Mouse (Mus musculus): ENCODE measurements around the gene Arsb.

Gene Arsb

DNA sequence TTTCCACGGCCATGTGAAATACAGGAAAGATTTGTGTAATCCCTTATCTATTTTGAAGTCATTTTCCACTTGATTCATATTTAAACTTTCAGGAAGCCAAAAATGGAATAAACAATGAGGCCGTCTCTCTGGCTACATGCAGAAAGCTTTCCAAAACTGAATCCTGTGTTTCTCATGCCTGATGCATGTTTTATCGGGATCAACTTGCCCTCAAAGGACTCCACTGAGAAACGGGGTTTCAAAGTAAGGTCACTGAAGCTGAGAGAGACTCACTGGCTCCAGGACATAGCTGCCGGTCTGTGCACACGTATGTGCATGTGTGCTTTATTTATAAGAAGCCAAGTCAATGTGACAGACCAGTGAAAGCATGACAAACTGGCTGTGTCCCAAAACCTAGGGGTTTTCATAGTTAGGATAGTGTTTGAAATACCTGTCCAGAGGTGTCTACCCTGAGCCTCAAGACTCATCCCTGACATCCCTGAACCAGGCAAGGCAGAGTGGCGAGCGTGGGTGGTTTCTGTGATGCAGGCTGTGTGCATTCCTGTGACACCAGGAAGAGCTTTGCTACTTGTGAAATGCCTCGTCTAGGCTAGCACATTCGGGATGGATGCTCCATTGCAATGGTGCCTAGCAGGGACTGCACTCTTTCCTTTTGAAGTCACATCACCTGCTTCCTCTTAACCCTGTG lies 75.5 kb downstream of the Arsb start:
- no peak for DNase-seq (ENCODE audit: low spot score)

DNA sequence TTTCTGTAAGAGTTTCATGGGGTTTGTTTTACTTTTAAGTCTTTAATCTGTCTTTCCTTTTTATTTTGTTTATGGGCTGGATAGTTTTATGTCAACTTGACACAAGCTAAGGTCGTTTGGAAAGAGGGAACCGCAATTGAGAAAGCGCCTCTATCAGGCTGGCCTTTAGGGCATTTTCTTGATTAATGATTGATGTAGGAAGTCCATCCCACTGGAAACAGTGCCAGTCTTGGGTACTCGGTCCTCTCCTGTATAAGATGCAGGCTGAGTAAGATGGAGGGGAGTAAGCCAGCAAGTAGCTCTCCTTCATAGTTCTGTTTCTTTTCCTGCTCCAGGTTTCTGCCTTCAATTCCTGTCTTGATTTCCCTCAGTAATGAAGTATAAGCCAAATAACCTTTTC lies 76.2 kb downstream of the Arsb start:
- DNase-seq (ENCODE audit: low spot score), result no peak

DNA sequence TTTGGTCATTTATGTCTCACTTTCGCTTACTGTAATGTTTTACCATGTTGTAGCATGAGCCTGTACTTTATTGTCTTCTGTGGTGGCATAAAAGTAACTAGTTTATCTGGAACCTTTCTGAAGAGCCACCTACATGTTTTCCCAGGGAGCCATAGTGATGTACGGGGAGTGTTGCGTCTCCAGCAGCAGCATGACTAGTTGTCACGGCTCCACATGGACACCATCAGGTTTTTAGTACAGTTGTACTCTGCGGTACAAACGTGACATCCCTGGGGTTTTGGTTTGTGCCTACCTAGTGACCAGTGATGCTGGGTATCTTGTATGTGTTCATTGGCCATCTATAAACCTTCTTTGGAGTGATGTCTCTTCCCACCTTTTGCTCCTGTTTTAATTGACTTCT lies 77.2 kb downstream of the Arsb start:
- DNase-seq (ENCODE audit: low spot score), result no peak

DNA sequence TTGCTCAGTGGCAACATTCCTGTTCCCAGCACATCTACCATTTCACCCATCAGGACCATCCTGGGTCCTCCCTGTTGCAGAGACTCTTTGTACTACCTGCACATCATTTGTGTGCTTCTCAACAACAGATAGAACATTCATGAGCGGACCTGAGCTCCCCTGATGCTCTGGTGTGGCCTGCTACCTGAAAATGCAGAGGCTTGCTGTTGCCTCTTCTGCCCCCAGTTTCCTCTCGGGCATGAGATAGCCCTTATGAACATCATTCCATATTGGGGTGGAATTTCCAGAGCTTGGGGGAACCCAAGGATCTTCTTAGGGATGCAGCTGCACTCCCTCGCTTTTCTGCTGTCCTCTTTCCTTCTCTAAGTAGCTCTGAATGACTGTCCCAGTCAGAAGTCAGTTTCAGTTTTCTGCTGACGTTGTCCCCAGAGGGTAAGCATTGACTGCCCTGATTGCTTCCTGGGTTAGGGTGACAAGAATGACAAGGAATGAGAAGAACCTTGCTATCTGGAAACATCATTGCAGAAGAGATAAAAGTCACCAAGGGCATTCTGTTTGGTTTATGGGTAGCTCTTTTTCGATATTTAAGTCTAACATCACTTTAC lies 78.4 kb downstream of the Arsb start:
- DNase-seq (ENCODE audit: low spot score), result no peak

DNA sequence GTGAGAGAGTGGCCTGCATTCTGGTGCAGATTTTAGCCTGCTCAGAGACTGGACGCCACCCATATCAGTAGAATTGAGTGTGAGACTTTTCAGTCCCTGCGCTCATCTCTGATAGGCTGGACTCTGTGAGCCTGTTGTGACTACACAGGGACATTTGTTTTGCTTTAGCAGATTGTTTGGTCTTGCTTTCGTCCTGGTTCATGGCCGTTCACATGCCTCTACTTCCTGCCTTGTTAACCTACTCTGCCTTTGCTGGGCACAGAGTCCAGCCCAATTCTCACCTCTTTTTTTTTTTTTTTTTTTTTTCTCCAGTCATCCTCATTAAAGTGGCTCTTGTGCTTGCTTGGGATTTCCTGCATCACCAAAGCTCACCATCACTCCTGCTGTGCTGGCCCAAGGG lies 79.2 kb downstream of the Arsb start:
- no peak for DNase-seq (ENCODE audit: low spot score)

DNA sequence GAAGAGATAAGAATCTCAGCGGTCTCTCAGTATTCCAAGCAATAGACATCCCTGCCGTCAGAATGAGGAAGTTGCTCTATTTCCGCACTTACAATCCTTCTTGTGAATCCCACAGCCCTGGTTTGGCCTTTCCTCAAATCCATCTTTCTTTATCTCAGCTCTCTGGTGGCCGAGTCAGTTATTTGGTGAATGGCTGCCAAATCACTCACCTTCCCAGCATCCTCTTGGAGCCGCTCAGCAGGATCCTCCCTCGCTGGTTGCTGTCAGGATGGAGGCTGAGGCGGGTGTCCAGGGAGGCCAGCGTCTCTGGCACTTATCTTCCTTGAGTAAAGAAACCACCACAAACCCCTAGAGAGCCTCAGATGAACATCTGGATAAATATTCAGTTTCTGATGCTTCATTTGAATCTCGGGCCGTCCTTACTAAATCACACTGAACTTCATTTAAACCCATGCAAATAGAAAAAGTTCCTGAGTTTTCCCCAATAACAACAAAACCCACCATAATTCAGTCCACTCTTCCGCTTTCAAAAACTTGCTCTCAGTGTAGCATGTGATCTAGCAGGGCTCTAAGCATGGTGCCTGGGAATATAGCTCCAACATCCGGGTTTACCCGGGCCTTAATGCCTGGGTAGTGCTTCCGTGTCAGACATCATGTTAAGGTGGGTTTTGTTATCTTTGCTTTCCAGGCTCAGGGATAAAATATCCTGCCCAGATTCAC lies 81.1 kb downstream of the Arsb start:
- DNase-seq (ENCODE audit: low spot score), result no peak

DNA sequence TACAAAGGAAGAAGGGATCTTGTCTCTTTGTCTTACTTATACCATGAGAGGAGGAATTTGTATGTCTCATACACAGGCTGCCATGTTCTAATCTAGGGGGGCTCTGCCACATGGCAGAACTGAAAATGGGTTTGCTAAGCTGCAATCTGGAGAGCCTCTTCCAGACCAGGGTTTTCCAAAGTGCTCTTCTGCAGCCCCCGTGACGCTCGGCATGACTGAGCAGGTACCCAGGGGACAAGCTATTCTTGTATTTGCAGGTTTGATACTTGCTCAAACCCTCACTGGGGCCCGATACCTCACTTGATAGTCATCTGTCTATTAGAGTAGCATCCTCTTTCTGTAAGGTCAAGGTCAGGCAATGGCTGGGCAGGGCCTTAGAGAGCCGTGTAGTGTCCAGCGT lies 82.3 kb downstream of the Arsb start:
- DNase-seq (ENCODE audit: low spot score), result no peak

DNA sequence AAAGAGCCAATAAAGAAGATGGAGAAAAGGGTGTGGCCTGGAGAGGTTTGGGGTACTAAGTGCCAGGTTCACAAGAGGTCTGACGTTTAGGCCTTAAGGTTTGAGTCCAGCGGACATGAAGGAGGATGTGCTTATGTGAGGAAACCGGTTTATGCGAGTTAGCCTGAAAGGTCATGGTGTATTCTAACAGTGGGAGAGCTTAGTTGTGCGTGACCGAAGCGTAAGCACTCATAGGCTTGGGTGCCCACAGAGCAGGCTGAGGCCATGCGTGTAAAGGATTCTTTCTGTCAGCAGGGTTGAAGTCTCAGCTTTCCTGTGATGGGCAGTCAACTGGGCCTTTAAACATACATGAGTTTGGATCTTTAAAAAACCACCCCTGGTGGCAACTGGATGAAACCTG lies 82.9 kb downstream of the Arsb start:
- no peak for DNase-seq (ENCODE audit: low spot score)

DNA sequence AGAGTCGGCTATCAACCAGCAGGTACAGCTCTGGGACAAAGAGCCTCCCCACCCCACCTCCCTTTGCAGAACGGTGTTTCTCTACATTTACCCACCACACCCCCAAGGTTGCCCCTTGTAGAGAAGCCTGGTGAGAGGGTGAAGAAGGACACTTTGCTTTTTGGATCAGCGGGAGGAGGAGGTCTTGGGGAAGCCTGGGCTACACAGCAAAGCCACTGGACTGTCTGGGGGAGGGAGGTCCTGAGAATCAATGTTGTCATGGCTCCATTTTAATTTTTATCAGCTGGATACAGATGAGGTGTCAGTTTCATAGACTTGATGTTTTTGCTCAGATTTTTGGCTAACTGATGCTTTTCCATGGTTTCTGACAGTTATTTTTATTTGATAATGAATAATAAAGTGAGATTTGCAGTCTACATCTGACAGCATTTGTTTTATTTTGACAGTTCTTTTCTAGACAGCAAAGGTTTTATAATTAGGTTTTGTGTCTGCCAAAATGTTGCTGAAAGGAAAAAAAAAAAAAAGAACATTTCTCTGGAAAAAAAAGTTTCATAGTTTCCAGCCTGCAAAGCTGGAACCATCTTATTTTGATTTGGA lies 83.6 kb downstream of the Arsb start:
- no peak for DNase-seq (ENCODE audit: low spot score)

DNA sequence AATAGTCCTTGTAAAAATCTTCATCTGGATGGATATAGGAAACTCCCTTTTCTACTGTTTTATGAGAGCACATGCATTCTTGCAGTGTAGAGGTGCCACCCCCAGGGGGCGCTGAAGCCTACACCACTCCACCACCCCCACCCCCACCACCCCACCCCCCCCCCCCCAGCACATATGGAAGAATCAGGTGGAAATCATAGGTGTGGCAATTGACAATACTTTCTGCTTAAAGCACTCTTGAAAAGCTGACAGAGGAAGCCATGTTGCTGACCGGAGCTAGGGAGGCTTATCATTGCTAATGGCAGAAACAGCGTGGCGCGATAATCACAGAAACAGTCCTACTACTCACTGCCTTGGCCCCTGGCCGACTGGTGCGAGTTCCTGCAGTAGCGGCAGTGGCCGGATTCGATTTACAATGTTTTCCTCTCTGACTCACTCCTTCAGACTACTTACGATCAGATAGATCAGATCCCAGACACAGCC lies 84.3 kb downstream of the Arsb start:
- DNase-seq (ENCODE audit: low spot score), result no peak

DNA sequence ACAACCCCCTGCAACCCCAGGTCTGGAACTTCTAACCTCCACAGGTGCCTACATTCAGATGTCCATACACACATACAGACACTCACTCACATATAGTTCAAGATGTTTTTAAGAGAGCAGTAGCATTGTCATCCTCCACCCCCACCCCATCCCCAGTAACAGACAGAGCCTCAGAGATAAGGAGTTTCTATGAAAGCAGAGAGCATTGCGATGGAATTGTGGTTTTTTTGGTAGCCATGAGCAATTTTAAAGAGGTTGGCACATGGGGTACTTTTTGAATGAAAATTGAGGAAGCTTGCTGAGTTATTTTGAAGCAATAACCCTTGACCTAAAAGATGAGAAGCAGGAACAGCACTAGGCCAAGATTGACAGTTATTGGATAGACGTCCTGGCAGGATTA lies 89.8 kb downstream of the Arsb start:
- DNase-seq (ENCODE audit: low spot score), result no peak

DNA sequence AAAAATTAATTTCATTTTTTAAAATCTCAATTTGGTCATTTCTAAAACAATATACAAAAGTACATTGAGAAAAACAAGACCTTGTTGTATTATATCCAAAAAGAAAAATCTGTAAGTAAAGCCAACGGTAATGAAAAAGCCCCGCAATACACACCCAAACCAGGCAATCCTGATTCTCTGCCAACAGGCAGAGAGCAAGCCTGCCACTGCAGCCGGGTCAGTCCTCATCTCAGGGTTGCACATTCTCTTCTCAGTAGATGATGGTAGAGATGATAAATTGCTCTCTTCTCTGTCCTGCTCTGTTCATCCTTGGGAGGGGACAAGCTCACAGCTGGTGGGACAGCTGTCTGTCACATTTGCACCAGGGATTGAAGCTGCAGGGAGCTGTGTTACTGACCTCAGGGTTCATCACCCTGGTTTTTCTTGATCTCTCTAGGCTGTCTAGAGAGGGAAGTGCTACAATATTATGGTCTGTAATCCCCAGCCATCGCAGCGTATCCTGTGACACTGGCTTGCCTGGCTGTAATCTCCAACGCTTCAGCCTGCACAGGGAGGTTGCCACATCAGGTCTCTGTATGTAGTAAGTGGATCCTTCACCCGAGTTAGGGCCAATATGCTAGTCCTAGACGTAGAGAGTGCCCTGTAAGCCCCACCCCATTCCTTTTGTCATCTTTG lies 92.8 kb downstream of the Arsb start:
- no peak for DNase-seq (ENCODE audit: low spot score)

DNA sequence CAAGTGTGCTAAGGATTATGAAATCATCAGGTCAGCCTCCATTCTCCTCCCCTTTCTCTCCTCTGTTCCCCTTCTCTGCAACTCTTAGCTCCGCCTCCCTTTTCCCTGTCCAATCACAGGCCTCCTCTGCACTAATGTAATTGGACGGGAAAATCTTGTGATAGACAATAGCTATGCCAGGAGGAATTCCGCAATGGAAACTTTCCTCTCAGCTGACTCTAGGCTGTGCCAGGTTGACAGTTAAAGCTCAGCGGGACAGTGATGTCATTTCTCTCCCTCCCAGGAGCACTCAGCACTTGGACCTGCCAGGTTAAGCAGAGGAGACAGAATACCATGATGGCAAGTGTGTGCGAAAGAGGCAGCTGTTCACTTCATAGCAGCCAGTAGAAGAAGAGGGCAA lies 95.2 kb downstream of the Arsb start:
- no peak for DNase-seq (ENCODE audit: low spot score)

DNA sequence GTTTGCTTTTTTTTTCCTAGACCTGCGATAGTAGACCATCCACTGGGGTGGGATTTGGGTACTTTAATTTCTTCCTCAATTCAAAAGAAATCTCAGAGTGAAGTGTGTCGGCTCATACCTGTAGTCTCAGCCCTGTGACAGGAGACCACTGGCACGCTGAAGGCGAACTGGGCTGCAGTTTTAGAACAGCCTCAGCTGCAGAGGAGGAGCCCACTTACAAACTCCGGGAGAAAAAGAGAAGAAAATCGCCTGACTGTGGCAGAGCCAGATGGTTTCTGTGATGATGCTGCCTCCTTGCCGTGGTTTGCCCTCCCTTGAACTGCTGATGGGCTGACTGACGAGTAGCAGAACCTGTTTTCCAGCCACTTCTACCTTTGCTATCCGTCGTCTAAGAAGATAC lies 100.3 kb downstream of the Arsb start:
- no peak for DNase-seq (ENCODE audit: low spot score)

DNA sequence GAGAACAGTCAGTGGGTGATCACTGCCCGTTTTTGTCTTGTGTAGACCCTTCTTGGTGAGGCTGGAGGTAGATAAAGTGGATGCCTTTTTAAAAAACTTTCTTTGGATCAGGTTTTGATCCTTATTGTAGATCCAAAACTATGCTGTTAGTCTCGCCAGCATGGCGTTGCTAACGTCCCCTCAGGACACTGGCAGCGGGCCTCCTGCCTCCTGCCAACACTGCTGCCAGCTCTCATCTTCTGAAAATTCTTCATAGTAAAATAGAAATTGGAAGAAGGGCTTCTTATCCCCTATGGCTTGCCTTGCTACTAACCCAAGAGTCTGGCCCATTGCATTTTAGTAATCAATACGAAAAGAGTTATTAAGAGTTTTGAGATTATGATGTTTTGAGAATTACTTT lies 101.2 kb downstream of the Arsb start:
- no peak for DNase-seq (ENCODE audit: low spot score)

DNA sequence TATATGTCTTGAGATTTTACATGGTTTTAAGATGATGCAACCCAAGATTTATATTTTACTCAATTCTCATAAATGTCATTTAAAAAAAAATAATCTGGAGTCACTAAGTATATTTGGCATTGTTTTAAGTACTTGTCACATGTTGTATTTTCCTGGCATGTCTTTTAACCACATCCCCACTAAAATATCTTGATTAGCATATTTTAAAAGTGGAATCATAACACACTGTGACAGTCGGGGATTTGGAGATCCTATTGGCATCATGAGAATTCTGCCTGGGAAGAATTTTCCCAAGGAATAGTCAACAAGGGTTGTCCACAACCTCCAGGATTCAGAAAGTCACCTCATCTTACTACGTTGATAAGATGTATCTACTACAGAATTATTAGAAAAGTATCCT lies 106.5 kb downstream of the Arsb start:
- DNase-seq (ENCODE audit: low spot score), result no peak

DNA sequence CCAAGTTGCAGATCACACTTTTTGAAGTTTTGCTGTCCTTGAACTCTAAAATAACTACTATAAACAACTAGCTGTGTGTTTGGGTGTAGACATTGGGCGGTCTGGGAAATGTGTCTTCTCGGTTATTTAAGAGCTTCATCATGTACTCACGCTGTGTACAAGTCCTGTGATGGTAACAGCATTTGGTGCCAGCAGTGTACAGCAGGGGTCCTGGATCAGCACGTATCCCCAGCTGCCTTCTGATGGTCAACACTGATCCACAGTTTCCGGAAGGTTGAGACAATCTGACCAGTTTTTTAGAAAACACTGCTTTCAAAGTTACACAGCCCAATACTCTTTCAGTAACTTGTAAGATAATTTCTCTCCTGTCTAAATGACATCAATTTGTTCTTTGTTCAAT lies 108.0 kb downstream of the Arsb start:
- no peak for DNase-seq (ENCODE audit: low spot score)

DNA sequence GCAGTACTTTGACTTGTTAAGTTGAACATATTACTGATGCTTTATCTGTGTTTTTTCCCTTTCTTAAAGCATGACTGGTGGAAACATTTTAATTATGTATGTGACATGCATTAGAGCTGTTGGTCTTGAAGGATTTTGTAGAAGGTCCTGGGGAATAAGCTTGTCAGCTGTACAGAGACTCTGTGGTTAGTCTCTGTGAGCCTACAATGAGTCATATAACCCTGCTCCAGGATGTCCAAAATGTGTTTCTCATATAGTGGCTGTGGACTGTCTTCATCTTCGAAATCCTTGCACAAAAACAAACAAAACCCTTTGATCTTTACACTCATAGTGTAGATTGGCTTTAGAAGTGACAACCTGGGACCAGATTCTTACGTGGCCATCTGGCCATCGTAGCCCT lies 110.7 kb downstream of the Arsb start:
- DNase-seq (ENCODE audit: low spot score), result no peak

DNA sequence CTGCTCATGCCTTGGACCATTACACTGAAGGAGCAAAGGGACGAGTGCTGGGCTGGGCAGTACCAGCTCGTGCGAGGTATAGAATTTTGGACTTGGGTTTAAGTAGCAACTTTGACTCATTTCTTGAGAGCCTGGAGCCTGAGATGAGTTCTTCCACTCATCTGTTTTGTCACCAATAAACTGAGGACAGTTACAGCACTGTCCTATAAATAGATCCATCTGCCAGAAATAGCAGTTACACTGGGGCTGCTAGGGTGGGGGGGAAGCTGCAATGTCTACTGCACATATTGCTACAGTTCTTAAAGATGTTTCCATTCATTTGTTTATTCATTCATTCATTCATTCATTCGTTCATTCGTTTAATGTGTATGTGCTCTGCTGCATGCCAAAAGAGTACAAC lies 115.6 kb downstream of the Arsb start:
- DNase-seq (ENCODE audit: low spot score), result no peak

DNA sequence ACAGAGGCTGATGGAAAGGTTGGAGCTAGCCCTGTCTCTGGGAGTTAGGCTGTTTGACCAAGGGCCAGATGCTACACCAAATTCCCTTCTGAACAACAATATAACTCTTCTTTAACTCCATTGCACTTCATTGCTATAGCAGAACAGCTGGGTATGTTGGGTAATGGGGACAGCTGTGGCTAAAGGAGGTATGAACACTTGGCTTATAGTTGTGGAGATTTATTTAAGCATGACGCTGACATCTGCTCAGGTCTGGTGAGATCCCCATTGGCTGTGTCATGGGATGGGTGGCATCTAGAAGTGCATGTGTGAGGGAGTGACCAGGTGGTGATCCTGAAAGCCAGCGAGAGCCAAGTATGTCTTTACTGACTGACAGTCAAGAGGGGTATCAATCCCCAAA lies 116.8 kb downstream of the Arsb start:
- no peak for DNase-seq (ENCODE audit: low spot score)

DNA sequence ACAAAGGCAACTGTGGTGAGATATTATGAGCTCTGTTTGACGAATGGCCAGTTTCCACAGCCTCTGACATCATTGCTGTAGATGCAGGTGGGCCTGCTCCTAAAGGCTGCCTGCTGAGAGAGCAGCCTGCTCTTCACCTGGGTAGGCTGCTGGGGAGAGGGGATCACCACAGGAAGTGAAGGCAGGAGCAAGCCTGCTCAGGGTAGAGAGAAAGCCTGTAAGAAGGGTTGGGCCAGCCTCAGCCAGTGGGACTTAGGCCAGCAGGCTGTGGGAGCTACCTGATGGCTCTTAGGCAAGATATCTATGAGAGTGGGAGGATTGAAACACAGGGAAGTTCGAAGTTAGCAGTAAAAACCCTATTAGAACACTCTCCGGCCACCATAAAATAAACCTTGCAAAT lies 117.5 kb downstream of the Arsb start:
- DNase-seq (ENCODE audit: low spot score), result no peak

DNA sequence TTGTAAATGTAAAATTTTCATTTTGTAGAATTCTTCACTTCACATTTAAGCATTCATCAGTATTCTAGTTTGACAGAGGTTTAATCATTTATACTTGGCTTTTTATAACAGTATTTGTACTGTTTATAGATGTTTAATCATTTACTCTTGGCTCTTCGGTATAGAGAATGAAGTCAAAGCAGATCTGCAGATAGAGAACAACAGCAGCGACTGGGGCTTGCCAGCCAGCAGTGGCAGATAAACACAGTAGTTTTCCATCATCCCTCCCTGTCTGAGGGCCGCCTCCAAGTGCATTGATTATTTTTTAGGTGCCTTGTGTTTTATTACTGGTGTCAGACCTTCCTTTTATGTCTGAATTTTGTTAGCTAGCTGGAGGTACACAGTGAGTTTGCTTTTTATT lies 118.6 kb downstream of the Arsb start:
- DNase-seq (ENCODE audit: low spot score), result no peak

DNA sequence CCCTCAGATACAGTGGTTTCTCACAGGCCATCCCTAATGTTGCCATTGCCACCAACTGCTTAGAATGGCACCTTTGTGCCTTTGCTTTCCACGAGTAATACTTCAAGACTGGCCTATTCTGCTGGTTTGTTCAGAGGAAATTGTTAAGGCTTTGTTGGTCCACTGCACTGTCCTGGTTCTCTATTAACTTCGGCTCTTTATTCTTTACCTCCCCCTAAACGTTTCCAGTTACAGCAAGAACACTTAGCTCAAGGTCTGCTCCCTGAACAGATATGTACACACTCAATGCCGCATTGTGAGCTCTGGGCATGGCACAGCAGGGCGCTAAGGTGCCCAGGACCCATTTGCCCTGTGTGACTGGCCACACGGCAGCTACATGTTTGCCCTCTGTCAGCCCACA lies 119.8 kb downstream of the Arsb start:
- no peak for DNase-seq (ENCODE audit: low spot score)
